Mouse (Mus musculus): ENCODE measurements around the gene Men1. TPM values are rescaled to one million over a fixed set of nuclear protein-coding genes. Genes with fewer than 3 reads are reported as not detected.

The Men1 gene
- polyA plus RNA-seq, 1 experiment: 51.0 TPM

- H3K79me2 ChIP-seq (ENCODE audit: control insufficient read depth, insufficient read depth): peaks cover 62% of the 10 kb centered on the region
- peaks cover 54% of the 10 kb centered on the region for H3K79me3 ChIP-seq (ENCODE audit: low read depth)
- H3K27me3 ChIP-seq (ENCODE audit: control insufficient read depth, insufficient read depth, insufficient read length): no peaks in the 10 kb centered on the region
- H3K36me3 ChIP-seq (ENCODE audit: control insufficient read depth, insufficient read depth): peaks cover 53% of the 10 kb centered on the region
- TF ChIP-seq MYOG (IDR thresholded peaks at IDR 0.05; ENCODE audit: control insufficient read depth, extremely low read depth, insufficient read length) (no peak), USF1 (IDR thresholded peaks at IDR 0.05; ENCODE audit: low read depth) (no peak), CEBPB (IDR thresholded peaks at IDR 0.05; ENCODE audit: low read depth) (no peak), FOSL1 (IDR thresholded peaks at IDR 0.05; ENCODE audit: insufficient read depth, low read length, poor library complexity, severe bottlenecking) (no peak)
- peak overlapping the region; percentile 96 for H3K4me3 ChIP-seq (ENCODE audit: insufficient read depth, poor library complexity, severe bottlenecking)
- H3ac ChIP-seq (ENCODE audit: control insufficient read depth, insufficient read length, low read depth): peak overlapping the region; percentile 93
Observed at GRCm38 (mm10) chr19:6364842-6365241, 30.1 kb downstream of the Men1 start.

- H3K36me3 ChIP-seq (ENCODE audit: control insufficient read depth, insufficient read depth): peaks cover 98% of the 10 kb centered on the region
- no peak overlapping the region for H3ac ChIP-seq (ENCODE audit: control insufficient read depth, insufficient read length, low read depth)
- H3K79me3 ChIP-seq (ENCODE audit: low read depth): peaks cover 75% of the 10 kb centered on the region
- H3K4me3 ChIP-seq (ENCODE audit: insufficient read depth, poor library complexity, severe bottlenecking): no peak overlapping the region
- H3K79me2 ChIP-seq (ENCODE audit: control insufficient read depth, insufficient read depth): peaks cover 98% of the 10 kb centered on the region
- TF ChIP-seq MAX (IDR thresholded peaks at IDR 0.05) (no peak), USF1 (IDR thresholded peaks at IDR 0.05; ENCODE audit: low read depth) (no peak), FOSL1 (IDR thresholded peaks at IDR 0.05; ENCODE audit: insufficient read depth, low read length, poor library complexity, severe bottlenecking) (no peak)
- H3K27me3 ChIP-seq (ENCODE audit: control insufficient read depth, insufficient read depth, insufficient read length): no peaks in the 10 kb centered on the region
Observed at GRCm38 (mm10) chr19:6370175-6370574, 35.4 kb downstream of the Men1 start.

GRCm38 (mm10) chr19:6372433-6372832 is 37.7 kb downstream of the Men1 start:
- Histone ChIP-seq H3K79me2 (ENCODE audit: control insufficient read depth, insufficient read depth) (peaks cover 92% of the 10 kb centered on the region), H3K4me3 (ENCODE audit: insufficient read depth, poor library complexity, severe bottlenecking) (no peak overlapping the region), H3K36me3 (ENCODE audit: control insufficient read depth, insufficient read depth) (peaks cover 96% of the 10 kb centered on the region), H3ac (ENCODE audit: control insufficient read depth, insufficient read length, low read depth) (no peak overlapping the region), H3K27me3 (ENCODE audit: control insufficient read depth, insufficient read depth, insufficient read length) (no peaks in the 10 kb centered on the region), H3K79me3 (ENCODE audit: low read depth) (peaks cover 55% of the 10 kb centered on the region)
- peak; percentile 9 for TF ChIP-seq MAX (IDR thresholded peaks at IDR 0.05)
- no peak for TF ChIP-seq CTCF (IDR thresholded peaks at IDR 0.05; ENCODE audit: control insufficient read depth, insufficient read depth, insufficient read length)
- no peak for TF ChIP-seq USF1 (IDR thresholded peaks at IDR 0.05; ENCODE audit: low read depth)
- TF ChIP-seq FOSL1 (IDR thresholded peaks at IDR 0.05; ENCODE audit: insufficient read depth, low read length, poor library complexity, severe bottlenecking): peak; percentile 70

- Histone ChIP-seq H3K79me2 (ENCODE audit: control insufficient read depth, insufficient read depth) (peaks cover 84% of the 10 kb centered on the region), H3K36me3 (ENCODE audit: control insufficient read depth, insufficient read depth) (peaks cover 96% of the 10 kb centered on the region), H3ac (ENCODE audit: control insufficient read depth, insufficient read length, low read depth) (no peak overlapping the region), H3K27me3 (ENCODE audit: control insufficient read depth, insufficient read depth, insufficient read length) (no peaks in the 10 kb centered on the region), H3K79me3 (ENCODE audit: low read depth) (peaks cover 42% of the 10 kb centered on the region), H3K4me3 (ENCODE audit: insufficient read depth, poor library complexity, severe bottlenecking) (no peak overlapping the region)
- peak; percentile 40 for TF ChIP-seq CTCF (IDR thresholded peaks at IDR 0.05; ENCODE audit: control insufficient read depth, insufficient read depth, insufficient read length)
- TF ChIP-seq FOSL1 (IDR thresholded peaks at IDR 0.05; ENCODE audit: insufficient read depth, low read length, poor library complexity, severe bottlenecking): no peak
Observed at GRCm38 (mm10) chr19:6373539-6374400, 39.0 kb downstream of the Men1 start.

GRCm38 (mm10) chr19:6374571-6374970 is 39.8 kb downstream of the Men1 start:
- H3K27me3 ChIP-seq (ENCODE audit: control insufficient read depth, insufficient read depth, insufficient read length): no peaks in the 10 kb centered on the region
- no peak overlapping the region for H3ac ChIP-seq (ENCODE audit: control insufficient read depth, insufficient read length, low read depth)
- no peak overlapping the region for H3K4me3 ChIP-seq (ENCODE audit: insufficient read depth, poor library complexity, severe bottlenecking)
- peaks cover 76% of the 10 kb centered on the region for H3K79me2 ChIP-seq (ENCODE audit: control insufficient read depth, insufficient read depth)
- H3K36me3 ChIP-seq (ENCODE audit: control insufficient read depth, insufficient read depth): peaks cover 97% of the 10 kb centered on the region
- TF ChIP-seq MYOD1 (IDR thresholded peaks at IDR 0.05; ENCODE audit: control insufficient read depth, insufficient read length, low read depth): no peak
- no peak for TF ChIP-seq FOSL1 (IDR thresholded peaks at IDR 0.05; ENCODE audit: insufficient read depth, low read length, poor library complexity, severe bottlenecking)
- no peak for TF ChIP-seq MAX (IDR thresholded peaks at IDR 0.05)
- peaks cover 34% of the 10 kb centered on the region for H3K79me3 ChIP-seq (ENCODE audit: low read depth)

- Histone ChIP-seq H3K79me2 (ENCODE audit: control insufficient read depth, insufficient read depth) (peaks cover 65% of the 10 kb centered on the region), H3K79me3 (ENCODE audit: low read depth) (peaks cover 25% of the 10 kb centered on the region), H3K36me3 (ENCODE audit: control insufficient read depth, insufficient read depth) (peaks cover 95% of the 10 kb centered on the region), H3K4me3 (ENCODE audit: insufficient read depth, poor library complexity, severe bottlenecking) (no peak overlapping the region), H3ac (ENCODE audit: control insufficient read depth, insufficient read length, low read depth) (no peak overlapping the region), H3K27me3 (ENCODE audit: control insufficient read depth, insufficient read depth, insufficient read length) (no peaks in the 10 kb centered on the region)
- no peak for TF ChIP-seq MYOD1 (IDR thresholded peaks at IDR 0.05; ENCODE audit: control insufficient read depth, insufficient read length, low read depth)
- TF ChIP-seq CEBPB (IDR thresholded peaks at IDR 0.05; ENCODE audit: low read depth): no peak
- TF ChIP-seq CTCF (IDR thresholded peaks at IDR 0.05; ENCODE audit: control insufficient read depth, insufficient read depth, insufficient read length): no peak
- no peak for TF ChIP-seq MYOG (IDR thresholded peaks at IDR 0.05; ENCODE audit: control insufficient read depth, extremely low read depth, insufficient read length)
- no peak for TF ChIP-seq MAX (IDR thresholded peaks at IDR 0.05)
- TF ChIP-seq USF1 (IDR thresholded peaks at IDR 0.05; ENCODE audit: low read depth): no peak
- no peak for TF ChIP-seq FOSL1 (IDR thresholded peaks at IDR 0.05; ENCODE audit: insufficient read depth, low read length, poor library complexity, severe bottlenecking)
Observed at GRCm38 (mm10) chr19:6375423-6376254, 40.9 kb downstream of the Men1 start.
